Mouse (Mus musculus) cerebellum, adult 2 months (tissue): ENCODE measurements around the gene Zmpste24. TPM values are rescaled to one million over a fixed set of nuclear protein-coding genes. Genes with fewer than 3 reads are reported as not detected.

ENCODE experiments used
- DNase-seq, 2 experiments: peaks; one replicate each; pipeline ENCODE4 v3.0.0; 2021
- H3K27ac ChIP-seq: fragments of 200-500 bp; 2 replicates; pipeline ENCODE4 v1.5.1; 2012; ENCODE audit warnings: low read length, control low read depth, inconsistent platforms; ENCODE audit not compliant: insufficient read depth
- H3K27me3 ChIP-seq: fragments of 200-500 bp; 2 replicates; pipeline ENCODE4 v1.6.1; 2012; ENCODE audit warnings: inconsistent platforms, mild to moderate bottlenecking, low read length, moderate library complexity; ENCODE audit not compliant: control insufficient read depth, insufficient read depth
- H3K4me1 ChIP-seq: fragments of 200-500 bp; 2 replicates; pipeline ENCODE4 v1.6.1; 2011; ENCODE audit warnings: low read length; ENCODE audit not compliant: control insufficient read depth, insufficient read depth
- H3K4me3 ChIP-seq: fragments of 200-500 bp; replicated peaks from 2 replicates; pipeline ENCODE3; 2011; ENCODE audit warnings: mild to moderate bottlenecking, low read depth, low read length, control low read depth; ENCODE audit not compliant: insufficient read depth
- CTCF ChIP-seq: fragments of 200-500 bp; IDR thresholded peaks from 2 replicates; pipeline ENCODE4 v1.5.1; 2011; ENCODE audit warnings: low read depth, mild to moderate bottlenecking, control low read depth, low read length, moderate library complexity, borderline replicate concordance; ENCODE audit not compliant: insufficient read depth
- POLR2A ChIP-seq: fragments of 200-500 bp; IDR thresholded peaks from 2 replicates; pipeline ENCODE4 v1.6.1; 2011; ENCODE audit warnings: low read length, control low read depth, borderline replicate concordance; ENCODE audit not compliant: insufficient read depth
- WGBS: fragments of 180-500 bp; shearing (Covaris S2); methylation state at CpG from one replicate; pipeline ENCODE4 v1.1.7; 2018; 5-methylcytosine and 5-hydroxymethylcytosine counted together
- polyA plus RNA-seq: library from polyadenylated mRNA; depleted of rRNA; stranded (reverse); fragments of >200 nt; gene quantifications from 2 replicates; pipeline ENCODE4 v1.2.3, GENCODE M21; 2012

Gene Zmpste24
- polyA plus RNA-seq, 1 experiment: 25.3 TPM

DNA sequence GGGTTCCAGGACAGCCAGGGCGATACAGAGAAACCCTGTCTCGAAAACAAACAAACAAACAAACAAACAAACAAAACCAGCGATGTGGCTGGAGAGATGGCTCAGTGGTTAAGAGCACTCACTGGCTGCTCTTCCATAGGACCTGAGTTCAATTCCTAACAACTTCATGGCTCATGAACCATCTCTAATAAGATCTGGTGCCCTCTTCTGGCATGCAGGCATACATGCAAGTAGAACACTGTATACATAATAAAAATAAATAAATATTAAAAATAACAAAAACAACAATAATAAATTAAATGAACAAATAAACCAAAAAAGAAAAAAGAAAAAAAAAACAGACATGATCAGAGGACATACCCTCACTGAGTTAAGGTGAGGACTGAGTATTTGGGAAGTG lies 68.4 kb downstream of the Zmpste24 start:
- WGBS: 79% methylated on average over 3 of the region's 3 CpGs
- Histone ChIP-seq H3K27me3 (no peaks in the 10 kb centered on the region), H3K27ac (no peak overlapping the region), H3K4me3 (no peak overlapping the region), H3K4me1 (no peaks in the 10 kb centered on the region)
- DNase-seq: no peak
- TF ChIP-seq CTCF: no peak
- no peak for TF ChIP-seq POLR2A

DNA sequence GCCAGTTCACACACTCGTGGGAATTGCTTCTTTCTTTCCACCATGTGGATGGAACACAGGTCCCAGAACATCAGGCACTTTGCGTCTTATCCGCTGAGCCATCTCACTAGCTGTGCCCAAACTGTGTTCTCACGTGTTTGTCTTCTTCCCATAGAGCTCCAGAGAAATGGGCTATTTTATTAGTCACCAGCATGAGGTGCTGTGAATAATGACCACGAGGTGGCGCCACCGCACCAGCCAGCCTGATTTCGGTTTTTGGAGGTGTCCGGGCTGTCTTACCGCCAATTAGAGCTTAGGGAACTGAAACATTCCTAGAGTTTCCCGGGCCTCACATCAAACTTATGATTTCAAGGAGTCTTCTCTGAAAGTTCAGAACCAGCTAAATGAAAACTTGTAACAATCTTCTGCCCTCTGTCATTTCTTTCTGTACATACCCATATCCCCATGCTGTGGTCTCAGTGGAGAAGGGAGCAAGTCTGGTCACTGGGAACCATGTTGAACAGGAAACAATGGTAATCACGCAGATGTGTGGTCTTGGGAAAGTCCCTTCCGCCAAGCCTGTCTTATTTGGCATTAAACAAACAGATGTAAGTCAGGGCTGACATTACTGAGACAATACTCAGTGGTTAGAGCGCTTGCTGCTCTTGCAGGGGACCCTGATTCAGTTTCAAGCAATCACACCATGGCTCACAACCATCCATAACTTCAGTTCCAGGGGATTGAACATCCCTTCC lies 69.2 kb downstream of the Zmpste24 start:
- Histone ChIP-seq H3K4me1 (no peaks in the 10 kb centered on the region), H3K4me3 (no peak overlapping the region), H3K27me3 (no peaks in the 10 kb centered on the region), H3K27ac (no peak overlapping the region)
- TF ChIP-seq POLR2A (no peak), CTCF (peak; percentile 67)
- DNase-seq: peak; percentile 41 to 50
- WGBS: 24% methylated on average over 14 of the region's 14 CpGs

- no peaks in the 10 kb centered on the region for H3K4me1 ChIP-seq
- DNase-seq: no peak
- TF ChIP-seq CTCF (no peak), POLR2A (no peak)
- no peak overlapping the region for H3K4me3 ChIP-seq
- no peaks in the 10 kb centered on the region for H3K27me3 ChIP-seq
- 92% methylated on average over 1 of the region's 1 CpGs for whole genome bisulfite sequencing
- H3K27ac ChIP-seq: no peak overlapping the region
Observed at GRCm38 (mm10) chr4:121028146-121028545, 69.9 kb downstream of the Zmpste24 start.

- H3K27ac ChIP-seq: no peak overlapping the region
- H3K27me3 ChIP-seq: no peaks in the 10 kb centered on the region
- TF ChIP-seq POLR2A (no peak), CTCF (no peak)
- WGBS: 68% methylated on average over 2 of the region's 2 CpGs
- DNase-seq: no peak
- H3K4me1 ChIP-seq: no peaks in the 10 kb centered on the region
- H3K4me3 ChIP-seq: no peak overlapping the region
Observed at GRCm38 (mm10) chr4:121025681-121026080, 72.4 kb downstream of the Zmpste24 start.

DNA sequence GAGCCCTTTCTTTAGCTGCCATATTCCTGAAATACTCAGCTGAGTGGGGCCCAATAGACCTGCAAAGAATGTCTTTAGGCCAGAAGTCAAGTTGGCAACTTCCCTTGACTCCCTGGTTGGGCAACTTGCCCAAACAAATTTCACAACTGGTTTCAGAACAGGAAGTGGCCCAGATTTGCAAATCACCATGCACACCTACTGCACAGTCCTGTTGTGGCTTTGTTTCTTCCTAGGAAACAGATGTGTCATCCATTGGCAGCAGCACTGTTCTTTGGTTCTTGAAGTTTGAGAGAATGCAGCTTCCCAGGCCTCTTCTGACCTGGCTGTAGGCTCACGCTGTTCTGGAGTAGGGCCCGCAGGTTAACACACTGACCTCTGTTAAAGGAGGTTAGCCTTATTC lies 74.1 kb downstream of the Zmpste24 start:
- no peaks in the 10 kb centered on the region for H3K27me3 ChIP-seq
- WGBS: 80% methylated on average over 2 of the region's 2 CpGs
- H3K4me3 ChIP-seq: no peak overlapping the region
- no peak for TF ChIP-seq POLR2A
- no peak overlapping the region for H3K27ac ChIP-seq
- DNase-seq: no peak
- no peaks in the 10 kb centered on the region for H3K4me1 ChIP-seq

DNA sequence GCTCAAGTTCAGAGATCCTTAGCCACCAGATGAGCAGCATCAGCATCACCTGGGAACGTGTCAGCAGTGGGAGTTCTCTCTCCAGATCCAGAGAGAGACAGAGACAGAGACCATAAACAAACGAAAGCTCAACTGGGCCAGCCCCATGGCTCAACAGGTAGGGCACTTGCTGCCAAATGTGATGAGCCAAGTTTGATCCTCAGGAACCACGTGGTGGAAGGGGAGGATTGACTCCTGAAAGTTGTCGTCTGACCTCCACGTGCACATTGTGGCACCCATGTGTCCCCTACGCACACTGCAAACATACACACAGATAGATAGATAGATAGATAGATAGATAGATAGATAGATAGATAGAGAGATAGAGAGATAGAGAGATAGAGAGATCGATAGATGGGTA lies 74.6 kb downstream of the Zmpste24 start:
- no peak for DNase-seq
- Histone ChIP-seq H3K4me3 (no peak overlapping the region), H3K4me1 (no peaks in the 10 kb centered on the region), H3K27ac (no peak overlapping the region), H3K27me3 (no peaks in the 10 kb centered on the region)
- TF ChIP-seq POLR2A: no peak
- no peak for TF ChIP-seq CTCF
- WGBS: 83% methylated on average over 7 of the region's 7 CpGs

- no peak for DNase-seq
- no peaks in the 10 kb centered on the region for H3K4me1 ChIP-seq
- TF ChIP-seq POLR2A (no peak), CTCF (no peak)
- H3K27ac ChIP-seq: no peak overlapping the region
- no peak overlapping the region for H3K4me3 ChIP-seq
- H3K27me3 ChIP-seq: no peaks in the 10 kb centered on the region
Observed at GRCm38 (mm10) chr4:121021911-121022310, 76.1 kb downstream of the Zmpste24 start.

DNA sequence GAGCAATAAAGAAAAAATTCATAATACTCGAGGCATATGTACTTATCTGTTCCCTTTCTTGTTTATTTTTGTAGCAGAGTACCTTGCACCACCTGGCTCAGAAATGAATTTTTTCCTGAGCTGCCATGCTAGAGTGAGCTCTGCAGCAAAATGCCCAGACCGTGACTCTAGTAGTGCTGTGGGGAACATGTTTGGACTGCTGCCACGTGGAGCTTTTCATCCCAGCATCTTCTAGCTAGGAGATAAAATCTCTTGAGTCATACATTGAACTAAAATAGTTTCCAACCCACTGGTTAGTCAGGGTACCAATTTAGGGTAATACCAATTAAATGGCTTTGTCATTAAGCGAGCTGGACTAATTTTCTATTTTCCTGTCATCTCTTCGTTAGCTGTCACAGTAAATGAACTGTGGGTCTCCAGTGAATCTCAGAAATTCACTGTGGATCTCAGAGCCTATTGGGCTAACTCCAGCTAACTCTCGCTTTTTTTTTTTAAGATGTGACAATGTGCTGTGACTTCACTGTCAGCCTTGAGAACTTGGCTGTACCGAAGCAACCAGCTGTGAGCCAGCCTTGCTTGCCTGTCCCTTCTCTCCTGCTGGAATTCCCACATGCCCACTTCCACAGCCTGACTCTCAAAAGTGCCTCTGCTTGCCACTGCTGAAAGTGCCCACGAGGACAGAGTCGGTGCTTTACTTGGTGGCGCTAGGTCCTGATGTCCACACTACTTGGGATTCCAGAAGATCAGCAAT lies 77.8 kb downstream of the Zmpste24 start:
- TF ChIP-seq POLR2A (no peak), CTCF (no peak)
- WGBS: 44% methylated on average over 10 of the region's 10 CpGs

More for the DNA sequence above, 77.8 kb downstream of the Zmpste24 start:
- Histone ChIP-seq H3K27ac (no peak overlapping the region), H3K27me3 (no peaks in the 10 kb centered on the region), H3K4me1 (no peaks in the 10 kb centered on the region; the same call in 1 of the 2 replicates), H3K4me3 (no peak overlapping the region)
- DNase-seq: no peak
